Mouse (Mus musculus) ES-Bruce4 (cell line): ENCODE data around the gene Fasl.

Experiments
- EP300 ChIP-seq: IDR thresholded peaks from 2 replicates; pipeline ENCODE4 v1.6.1; 2011; ENCODE audit warnings: low read depth, low read length; ENCODE audit not compliant: insufficient read depth
- POLR2A ChIP-seq: IDR thresholded peaks from one replicate; pipeline ENCODE4 v1.8.1; 2011; ENCODE audit warnings: low read length; ENCODE audit not compliant: insufficient read depth

GRCm38 (mm10) chr1:161736848-161737247 is 51.4 kb downstream of the Fasl start:
- TF ChIP-seq EP300: no peak
- TF ChIP-seq POLR2A: no peak
